Mouse (Mus musculus) G1E-ER4 (cell line): Measurements from ENCODE around the gene Bnipl. TPM values are rescaled to one million over a fixed set of nuclear protein-coding genes. Genes with fewer than 3 reads are reported as not detected.

Experiments
- GATA1 ChIP-seq: IDR thresholded peaks from one replicate; pipeline ENCODE4 v1.8.0; 2012; ENCODE audit warnings: low read length, inconsistent platforms
- polyA plus RNA-seq: library from polyadenylated mRNA; stranded (reverse); fragments of >175 nt; gene quantifications from 2 replicates; pipeline ENCODE4 v1.2.3, GENCODE M21; 2012

The Bnipl gene
- polyA plus RNA-seq, 1 experiment = not detected

DNA sequence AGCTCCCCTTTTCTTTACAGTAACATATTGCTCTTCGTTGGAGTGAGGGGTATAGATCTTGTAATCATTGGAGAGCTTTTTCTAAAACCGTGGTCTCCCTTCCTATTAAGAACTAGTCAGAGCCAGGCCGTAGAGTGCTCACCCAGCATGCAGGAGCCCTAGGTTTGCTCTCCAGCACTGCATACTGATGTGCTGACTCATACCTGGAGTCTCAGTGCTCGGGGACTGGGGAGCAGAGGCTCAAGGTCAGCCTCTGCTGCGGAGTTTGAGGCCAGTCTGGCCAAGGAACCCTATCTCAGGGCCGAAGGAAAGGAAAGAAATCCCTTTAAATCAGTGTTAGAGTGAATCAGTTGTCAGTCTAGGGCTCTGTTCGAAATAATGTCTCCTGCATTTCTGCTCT lies 18.2 kb downstream of the Bnipl start:
- no peak for TF ChIP-seq GATA1

DNA sequence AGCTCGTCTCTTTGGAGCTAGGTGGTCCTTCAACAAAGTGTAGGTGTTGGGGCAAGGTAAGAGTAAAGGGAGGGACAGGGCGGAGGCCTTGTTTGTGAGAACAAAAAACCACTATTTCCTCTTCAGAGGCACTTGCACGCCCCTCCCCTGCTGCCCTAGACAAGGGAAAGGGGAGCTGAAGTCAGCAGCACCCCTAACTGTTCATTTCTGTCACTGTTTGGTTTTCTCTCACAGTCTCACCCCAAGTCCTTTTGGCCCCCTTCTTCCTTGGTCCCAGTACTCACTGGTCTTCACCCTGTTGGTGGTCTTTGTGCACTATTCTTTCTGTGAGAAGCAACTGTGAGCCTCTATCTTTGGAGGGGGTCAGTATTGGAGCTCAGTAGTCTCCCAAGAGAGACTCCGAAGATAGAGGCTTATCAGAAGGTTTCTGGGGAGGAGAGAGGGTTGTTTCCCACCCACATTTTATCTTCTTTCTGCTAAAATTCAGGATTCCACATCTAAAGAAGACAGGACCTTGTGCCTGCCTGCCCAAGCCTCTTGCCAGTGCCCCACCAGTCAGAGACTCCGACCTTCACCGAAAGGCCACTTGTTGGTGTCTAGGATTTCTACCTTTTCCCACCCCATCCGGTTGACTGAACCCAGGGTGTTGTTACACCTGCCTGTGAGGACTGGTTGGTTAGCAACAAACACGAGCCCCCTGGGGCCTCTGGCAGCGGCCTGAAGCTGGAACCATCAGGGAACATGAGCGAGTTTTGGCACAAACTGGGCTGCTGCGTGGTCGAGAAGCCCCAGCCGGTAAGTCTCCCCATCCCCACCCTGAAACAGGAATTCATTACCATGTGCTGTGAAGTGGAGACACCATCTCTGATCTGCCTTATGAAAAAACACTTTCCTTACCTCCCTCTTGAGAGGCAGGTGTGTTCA lies 19.4 kb downstream of the Bnipl start, which contains the start of gene Mllt11:
Mllt11 (minus strand) TSS at position 874 of the 924 bp plus-strand sequence.
- no peak for TF ChIP-seq GATA1

DNA sequence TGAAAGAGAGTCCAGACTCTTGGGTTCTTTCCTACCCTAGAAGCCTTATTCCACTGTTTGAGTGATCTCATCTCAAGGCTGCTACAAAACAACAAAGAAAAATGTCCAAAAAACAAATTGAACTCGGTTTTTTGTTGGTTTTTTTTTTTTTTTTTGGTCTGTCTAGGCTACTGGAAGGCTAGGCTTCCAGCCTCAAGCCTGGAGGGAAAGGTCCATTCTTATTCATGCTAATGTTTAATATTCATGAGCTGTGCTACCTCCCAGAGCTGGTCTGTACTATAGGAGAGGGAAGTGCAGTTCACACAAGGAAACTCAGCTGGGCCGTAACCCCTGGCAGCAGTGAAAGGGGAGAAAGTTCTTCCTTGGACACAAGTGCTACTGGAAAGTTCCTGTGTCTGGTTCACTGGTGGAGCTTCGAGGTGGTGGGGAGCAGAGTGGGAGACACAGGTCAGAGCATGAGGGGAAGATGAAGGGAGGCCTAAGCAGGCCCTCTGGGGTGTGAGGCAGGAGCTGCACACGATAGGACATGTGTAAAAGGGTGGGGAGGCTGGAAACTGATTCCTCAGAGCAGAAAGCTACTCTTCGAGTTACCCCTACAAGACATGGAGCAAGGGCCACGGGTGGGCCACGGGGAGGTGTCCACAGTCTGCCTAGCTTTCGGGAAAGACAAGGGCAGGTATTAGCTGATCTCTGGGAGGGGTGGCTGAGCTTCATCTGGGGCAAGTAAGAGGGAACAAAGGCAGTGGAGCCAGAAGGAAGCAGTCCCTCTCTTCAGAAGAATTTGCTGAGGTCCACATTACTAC lies 20.3 kb downstream of the Bnipl start:
- TF ChIP-seq GATA1 = no peak

DNA sequence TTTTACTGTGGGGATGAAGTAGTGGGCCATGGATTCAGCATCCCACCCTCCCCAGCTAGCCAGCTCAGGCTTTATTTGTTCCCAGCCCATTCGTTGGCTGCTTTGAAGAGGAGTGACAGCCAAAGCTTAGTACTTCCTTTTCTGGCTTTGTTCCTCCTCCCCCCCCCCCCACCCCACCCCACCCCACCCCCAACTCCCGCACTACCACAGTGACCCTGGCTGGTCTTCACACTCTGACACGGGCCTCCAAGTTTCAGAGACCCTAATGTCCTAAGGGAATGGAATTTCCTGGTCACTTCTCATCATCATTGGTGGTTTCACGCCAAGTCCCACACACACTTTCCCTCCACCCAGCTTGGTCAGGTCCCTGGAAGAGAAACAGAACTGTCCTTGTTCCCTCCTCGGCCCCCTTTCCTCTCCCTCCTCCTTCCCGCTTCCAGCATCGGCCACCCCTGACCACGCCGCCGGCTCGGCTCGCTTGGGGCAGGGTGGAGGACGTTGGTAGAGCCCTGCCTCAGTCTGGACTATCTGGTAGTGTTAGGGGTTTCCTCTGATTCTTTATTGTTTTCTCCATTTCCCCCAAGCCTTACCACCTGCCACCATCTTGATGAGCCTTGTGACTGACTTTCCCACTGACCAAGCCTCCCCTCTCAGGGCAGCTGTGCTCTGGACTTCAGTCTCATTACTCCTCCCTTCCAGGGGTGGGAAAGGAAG lies 21.1 kb downstream of the Bnipl start:
- no peak for TF ChIP-seq GATA1

DNA sequence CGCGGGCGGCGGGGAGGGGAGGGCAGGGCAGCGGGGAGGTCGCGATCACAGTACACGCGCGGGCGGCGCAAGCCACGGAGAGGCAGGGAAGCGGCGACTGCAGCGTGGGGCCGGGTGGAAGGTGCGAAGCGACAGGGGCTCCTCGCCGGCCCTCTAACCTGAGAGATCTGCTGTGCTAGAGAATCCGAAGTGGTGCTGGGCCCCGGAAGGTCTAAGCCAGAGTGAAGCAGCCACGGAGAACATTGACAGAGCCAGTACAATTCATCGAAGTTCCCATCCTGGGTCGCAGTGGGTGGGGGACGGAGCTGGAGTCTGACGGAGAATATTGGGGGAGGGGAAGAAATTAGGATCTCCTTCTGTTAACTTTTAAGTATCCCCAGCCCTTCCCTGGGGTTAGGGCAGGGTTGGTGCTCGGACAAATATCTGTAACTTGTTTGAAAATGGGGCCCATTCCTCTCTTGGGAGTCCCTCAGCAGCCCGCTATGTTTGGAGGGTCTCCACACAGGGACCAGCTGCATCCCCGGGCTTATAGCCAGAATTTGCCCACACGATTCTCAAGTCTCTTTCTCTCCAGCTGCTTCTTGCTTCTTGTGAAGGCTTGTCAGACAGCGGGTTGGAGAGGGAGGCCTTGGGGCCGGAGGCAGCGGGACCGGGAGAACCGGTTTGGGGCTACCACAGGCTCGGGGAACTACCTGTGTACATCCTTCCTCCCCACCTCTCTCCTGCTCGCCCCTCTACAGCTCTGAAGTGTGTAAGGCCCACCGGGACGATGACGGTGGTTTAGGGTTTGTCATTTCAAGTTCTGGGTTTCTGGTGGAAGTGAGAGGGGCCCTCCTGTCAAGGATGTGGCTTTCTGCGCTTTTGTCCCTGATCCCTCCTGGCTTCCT lies 21.9 kb downstream of the Bnipl start:
- no peak for TF ChIP-seq GATA1

DNA sequence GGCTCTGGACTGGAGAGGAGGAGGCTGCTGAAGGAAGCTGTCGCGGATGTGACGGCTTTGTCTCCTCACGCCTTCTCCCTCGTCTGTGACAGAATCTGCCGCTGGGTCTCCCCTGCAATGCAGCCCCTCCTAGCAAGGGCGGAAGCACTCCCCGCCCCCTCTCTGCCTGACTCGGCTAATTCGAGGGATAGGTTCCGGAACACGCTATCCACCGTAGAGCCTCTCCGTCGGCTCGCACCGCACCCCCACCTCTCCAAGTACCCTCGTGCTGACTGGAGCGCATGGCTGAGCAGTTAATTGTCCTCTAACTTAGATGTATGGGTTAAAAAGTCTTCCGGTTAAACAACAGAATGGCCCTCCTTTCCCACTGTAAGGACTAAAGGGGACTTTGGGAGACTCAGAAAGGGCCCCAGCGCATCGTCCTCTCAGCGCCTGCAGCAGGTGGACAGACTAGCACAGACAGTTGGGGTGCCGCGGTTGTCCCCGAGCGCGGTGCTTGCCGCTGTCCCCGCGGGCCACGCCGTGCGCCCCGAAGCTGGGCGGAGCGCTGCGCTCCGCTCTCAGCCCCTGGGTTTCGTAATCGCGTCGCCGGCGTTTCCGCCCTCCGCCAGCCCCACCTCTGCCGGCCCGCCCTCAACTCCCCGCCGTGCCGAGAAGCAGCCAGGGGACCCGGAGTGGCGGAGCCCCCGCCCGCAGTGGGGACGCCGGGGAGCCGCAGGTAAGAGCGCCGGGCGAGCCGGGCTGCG lies 22.7 kb downstream of the Bnipl start, which contains the start of gene Cdc42se1:
Cdc42se1 (plus strand) TSS at position 585 of the 746 bp plus-strand sequence.
- no peak for TF ChIP-seq GATA1

DNA sequence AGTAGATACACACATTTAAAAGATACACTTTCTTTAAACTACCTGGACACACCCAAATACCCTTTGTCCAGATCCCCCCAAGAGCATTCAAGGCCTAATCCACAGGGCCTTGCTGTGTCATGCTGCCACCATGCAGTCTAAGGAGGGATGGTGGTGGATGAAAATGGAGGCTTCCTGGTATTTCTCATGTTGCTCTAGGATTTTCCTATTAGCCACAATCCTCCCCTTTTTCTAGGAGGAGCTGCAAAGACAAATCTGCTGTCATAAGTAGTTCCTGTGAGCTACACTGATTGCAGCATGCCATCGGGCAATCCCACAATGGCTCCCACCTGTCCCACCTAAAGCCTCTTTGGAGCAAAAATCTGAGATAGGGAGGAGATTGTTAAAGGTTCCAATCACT lies 23.8 kb downstream of the Bnipl start:
- TF ChIP-seq GATA1 = no peak

DNA sequence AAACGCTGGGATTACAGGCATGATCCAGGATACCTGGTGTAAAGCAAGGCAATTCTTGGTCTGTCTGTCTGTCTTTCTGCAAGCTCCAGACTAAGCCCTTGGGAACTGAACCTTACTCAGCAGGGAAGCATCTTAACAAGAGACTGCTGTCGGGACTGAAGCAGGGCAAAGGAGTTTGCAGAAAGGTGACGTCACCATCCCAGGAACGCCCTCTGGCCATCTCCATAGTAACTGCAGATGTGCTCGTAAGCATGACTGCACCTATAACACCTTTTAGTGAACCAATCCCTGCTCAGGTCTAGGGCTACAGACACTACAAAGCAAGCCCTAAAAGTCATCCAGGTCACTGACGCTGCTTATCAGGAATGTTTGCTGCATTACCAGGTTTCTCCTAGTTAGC lies 26.7 kb downstream of the Bnipl start:
- no peak for TF ChIP-seq GATA1

DNA sequence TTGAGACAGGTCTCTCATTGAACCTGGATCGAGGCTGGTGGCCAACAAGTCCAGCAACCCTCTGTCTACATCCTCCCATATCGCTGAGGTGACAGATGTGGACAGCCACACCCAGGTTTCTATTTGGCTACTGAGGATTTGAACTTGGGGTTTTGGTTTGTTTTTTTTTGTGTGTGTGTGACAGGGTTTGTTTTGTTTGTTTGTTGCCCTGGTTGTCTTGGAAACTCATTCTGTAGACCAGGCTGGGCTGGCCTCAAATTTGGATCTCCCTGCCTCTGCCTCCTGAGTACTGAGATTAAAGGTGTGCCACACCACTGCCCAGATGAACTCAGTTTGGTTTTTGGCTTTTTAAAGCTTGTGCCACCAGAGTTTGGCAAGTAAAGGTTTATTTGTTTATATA lies 28.0 kb downstream of the Bnipl start:
- no peak for TF ChIP-seq GATA1

DNA sequence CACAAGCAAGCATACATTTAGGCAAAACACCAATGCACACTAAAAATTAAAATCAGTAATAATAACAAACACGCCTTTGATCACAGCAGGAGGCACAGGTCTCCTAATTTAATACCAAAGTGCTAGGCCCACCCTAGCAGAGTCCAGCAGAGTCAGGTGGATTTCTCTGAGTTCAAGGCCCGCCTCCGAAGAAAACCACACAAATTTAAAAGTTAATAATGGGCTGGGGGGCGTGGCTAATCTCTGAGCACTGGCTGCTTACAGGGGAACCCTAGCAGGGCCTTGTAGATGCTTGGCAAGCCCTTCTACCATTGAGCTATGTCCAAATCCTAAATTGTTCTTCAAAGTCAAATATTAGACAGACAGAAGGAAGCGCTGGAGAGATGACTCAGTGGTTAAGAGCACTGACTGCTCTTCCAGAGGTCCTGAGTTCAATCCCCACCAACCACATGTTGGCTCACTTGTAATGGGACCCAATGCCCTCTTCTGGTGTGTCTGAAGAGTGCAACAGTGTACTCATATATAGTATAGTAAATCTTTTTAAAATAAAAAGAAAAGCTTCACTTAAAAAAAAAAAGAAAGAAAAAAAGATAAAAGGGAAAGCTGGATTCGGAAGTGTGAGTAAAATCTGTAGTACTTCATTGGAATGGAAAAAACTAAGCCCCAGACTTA lies 32.4 kb downstream of the Bnipl start:
- no peak for TF ChIP-seq GATA1

DNA sequence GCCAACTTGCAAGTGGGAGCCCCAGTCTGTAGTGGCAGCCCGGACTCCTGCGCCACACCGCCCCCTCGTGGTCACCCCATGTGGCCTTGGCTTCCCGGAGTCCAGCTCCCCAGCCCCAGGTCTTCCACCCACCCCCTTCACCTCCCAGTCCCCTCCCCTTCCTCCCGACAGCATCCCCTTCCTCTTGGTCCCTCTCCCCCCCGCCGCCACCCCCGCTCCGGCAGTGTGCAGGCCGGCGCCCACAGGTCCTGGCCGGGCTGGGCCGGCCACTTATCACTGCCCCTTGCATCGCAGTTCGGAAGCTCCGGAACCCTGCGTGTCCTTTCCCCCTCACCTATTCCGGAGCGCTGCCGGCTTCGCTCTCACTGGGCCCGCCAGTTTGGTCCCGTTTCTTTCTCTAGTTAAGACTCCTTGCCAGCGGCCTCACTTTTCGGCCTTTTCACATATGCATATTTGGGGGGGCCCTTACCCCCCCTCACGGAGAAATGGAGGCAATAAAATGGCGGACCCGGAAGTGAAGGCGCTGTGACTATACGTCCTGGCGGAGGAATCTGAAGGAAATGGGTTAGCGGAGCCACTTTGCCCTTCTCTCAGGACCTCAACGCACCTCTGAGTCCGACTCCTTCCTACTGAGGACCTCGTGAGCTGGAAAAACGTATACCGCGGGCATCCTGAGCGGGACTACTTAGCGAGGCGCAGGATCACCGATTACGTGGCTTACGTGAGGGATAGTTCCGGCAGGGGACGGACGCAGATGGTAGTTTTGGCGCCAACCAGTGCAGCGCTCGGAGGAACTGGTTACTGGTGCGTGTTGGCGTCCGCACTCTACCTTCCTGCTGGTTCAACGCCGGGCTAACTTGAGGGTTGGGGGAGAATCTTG lies 33.5 kb downstream of the Bnipl start, which contains the start of gene Gabpb2:
Gabpb2 (minus strand) TSS at position 662 of the 880 bp plus-strand sequence.
- no peak for TF ChIP-seq GATA1

DNA sequence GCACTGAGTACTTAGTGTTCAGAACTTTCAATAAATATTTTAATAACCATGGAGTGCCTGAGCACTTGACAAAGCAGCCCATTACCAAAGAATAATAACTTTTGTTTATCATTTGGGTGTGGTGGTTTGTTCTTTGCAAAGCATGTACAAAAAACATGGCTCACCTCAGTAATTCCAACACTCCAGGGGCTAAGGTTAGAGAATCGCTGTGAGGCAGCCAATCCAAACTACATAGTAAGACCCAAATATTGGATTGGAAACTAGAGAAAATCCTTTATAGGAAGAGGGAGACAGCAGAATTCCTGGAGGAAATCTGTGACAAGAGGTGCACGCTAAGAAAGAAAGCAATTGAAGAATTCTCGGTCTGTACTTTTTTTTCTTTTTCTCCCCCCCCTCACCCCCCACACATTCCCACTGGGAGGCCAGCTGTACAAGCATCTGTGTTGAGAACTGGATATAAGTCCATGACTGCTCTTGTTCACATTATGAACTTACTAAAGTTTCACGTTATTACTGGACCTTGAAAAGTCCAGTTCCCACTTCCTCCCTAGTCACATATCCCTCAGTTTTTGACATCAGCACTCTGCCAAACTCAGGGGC lies 34.2 kb downstream of the Bnipl start:
- TF ChIP-seq GATA1 = no peak

DNA sequence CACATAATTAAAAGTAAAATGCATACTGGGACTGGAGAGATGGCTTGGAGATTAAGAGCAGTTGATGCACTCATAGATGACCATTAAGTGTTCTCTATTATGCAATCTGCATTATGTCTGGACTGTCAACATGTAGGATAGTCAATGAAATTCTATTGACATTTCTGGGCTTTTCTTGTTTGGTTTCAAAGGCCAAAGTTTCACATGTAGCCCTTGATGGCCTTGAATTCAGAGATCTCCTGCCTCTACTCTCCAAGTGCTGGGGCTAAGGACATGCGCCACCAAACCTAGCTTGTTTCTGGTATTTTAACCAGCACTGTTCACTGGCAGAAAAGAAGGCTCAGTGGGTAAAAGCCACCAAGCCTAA lies 37.4 kb downstream of the Bnipl start:
- no peak for TF ChIP-seq GATA1
